Mouse (Mus musculus) left cerebral cortex, adult 8-10 months (tissue): ENCODE results near the gene Klhl28. TPM values are rescaled to one million over a fixed set of nuclear protein-coding genes. Genes with fewer than 3 reads are reported as not detected.

Experiments used
- DNase-seq, 2 experiments: peaks; one replicate each; pipeline ENCODE4 v3.0.0; 2022; ENCODE audit warnings: low spot score in 2 of 2
- total RNA-seq, 4 experiments: library from RNA; stranded (reverse); gene quantifications; 2 replicates each; pipeline ENCODE4 v1.2.4; 2022

The Klhl28 gene
- total RNA-seq, result 10 to 100 TPM; 20.7 to 23.8 (median 22.0) TPM

GRCm38 (mm10) chr12:64965124-64966026, at the start of gene Klhl28, which contains the start of gene Togaram1:
Klhl28 (minus strand) TSS chr12:64965534.
Togaram1 (plus strand) TSS chr12:64965804.
- peak; percentile 94 to 100 for DNase-seq

GRCm38 (mm10) chr12:65007725-65008124, 42.4 kb upstream of the Klhl28 start:
- DNase-seq, result no peak

- DNase-seq, result no peak
These were observed 12.2 kb upstream of the Klhl28 start for GRCm38 (mm10) chr12:64977518-64977917.

GRCm38 (mm10) chr12:64976191-64976590, 10.9 kb upstream of the Klhl28 start:
- DNase-seq, result no peak

- DNase-seq, result no peak
These were observed 10.2 kb upstream of the Klhl28 start for GRCm38 (mm10) chr12:64975558-64975957.

- no peak for DNase-seq
These were observed 6.7 kb upstream of the Klhl28 start for GRCm38 (mm10) chr12:64972063-64972462.

- no peak for DNase-seq
These were observed 6.1 kb upstream of the Klhl28 start for GRCm38 (mm10) chr12:64971399-64971798.

GRCm38 (mm10) chr12:64968067-64968466, 2.7 kb upstream of the Klhl28 start:
- no peak for DNase-seq

- DNase-seq, result no peak
These were observed 2.1 kb upstream of the Klhl28 start for GRCm38 (mm10) chr12:64967470-64967869.

GRCm38 (mm10) chr12:64966652-64967435, 1.5 kb upstream of the Klhl28 start:
- DNase-seq, result no peak

- DNase-seq, result peak; percentile 36 to 39
These were observed 832 bp upstream of the Klhl28 start for GRCm38 (mm10) chr12:64966101-64966631.

GRCm38 (mm10) chr12:64964560-64964959, 774 bp downstream of the Klhl28 start:
- DNase-seq, result no peak

GRCm38 (mm10) chr12:64937493-64937892, 27.8 kb downstream of the Klhl28 start:
- DNase-seq, result no peak

GRCm38 (mm10) chr12:64917578-64918471, 47.5 kb downstream of the Klhl28 start, which contains the start of gene Gm527:
Gm527 (plus strand) TSS chr12:64917906.
- peak; percentile 80 to 95 for DNase-seq

GRCm38 (mm10) chr12:64916735-64917134, 48.6 kb downstream of the Klhl28 start:
- no peak for DNase-seq

GRCm38 (mm10) chr12:64912996-64913395, 52.3 kb downstream of the Klhl28 start:
- DNase-seq, result no peak

- DNase-seq, result no peak
These were observed 62.1 kb downstream of the Klhl28 start for GRCm38 (mm10) chr12:64903186-64903585.

- DNase-seq, result peak in 1 of 2 experiments; percentile 18
These were observed 62.8 kb downstream of the Klhl28 start for GRCm38 (mm10) chr12:64902506-64902905.

GRCm38 (mm10) chr12:64897060-64897730, 68.1 kb downstream of the Klhl28 start:
- DNase-seq, result peak in 1 of 2 experiments; percentile 16
